Mouse (Mus musculus): ENCODE measurements around the gene Gm49711. TPM values are rescaled to one million over a fixed set of nuclear protein-coding genes. Genes with fewer than 3 reads are reported as not detected.
"Not testable (repeated sequence)": the region's sequence is repeated elsewhere in the genome, so short reads cannot be mapped to it uniquely, and the experiment has no call there.

The Gm49711 gene
- polyA plus RNA-seq, 1 experiment: 0.12 TPM

DNA sequence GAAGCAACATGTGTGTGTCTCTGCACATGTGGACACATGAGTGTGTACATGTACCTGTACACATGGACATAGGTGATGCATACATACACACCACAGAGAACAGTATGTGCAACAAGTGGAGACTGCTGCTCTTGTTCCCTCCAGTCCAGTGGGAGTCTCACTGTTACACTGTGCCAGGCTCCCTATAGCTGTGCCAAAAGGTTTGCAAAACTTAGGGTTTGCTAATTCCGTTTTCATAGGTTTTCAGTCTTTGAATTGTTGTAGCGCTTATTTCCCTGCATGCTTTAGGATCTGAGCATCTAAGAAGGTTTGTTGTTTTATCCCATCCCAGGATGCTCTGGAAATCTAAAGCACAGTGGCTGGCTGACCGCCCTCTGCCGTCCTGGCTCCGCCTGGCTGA lies 33.8 kb downstream of the Gm49711 start:
- WGBS: 88% methylated on average over 5 of the region's 5 CpGs
- H3K27ac ChIP-seq (ENCODE audit: insufficient read depth, low read length): no peak overlapping the region
- TF ChIP-seq CTCF (IDR thresholded peaks at IDR 0.05; ENCODE audit: extremely low read depth, insufficient read depth, insufficient read length, insufficient replicate concordance) (no peak), POLR2A (IDR thresholded peaks at IDR 0.05; ENCODE audit: low read depth, low read length) (no peak)
- no peaks in the 10 kb centered on the region for H3K36me3 ChIP-seq (ENCODE audit: control insufficient read depth, insufficient read depth, low read length)
- H3K4me3 ChIP-seq (ENCODE audit: extremely low read depth, insufficient read depth, insufficient read length): no peak overlapping the region
- DNase-seq (ENCODE audit: low read depth in 1 of 2, low spot score in 2 of 2): no peak
- no peaks in the 10 kb centered on the region for H3K4me1 ChIP-seq (ENCODE audit: control insufficient read depth, insufficient read depth, insufficient read length)
- no peaks in the 10 kb centered on the region for H3K27me3 ChIP-seq (ENCODE audit: control insufficient read depth, insufficient read depth, low read length)

DNA sequence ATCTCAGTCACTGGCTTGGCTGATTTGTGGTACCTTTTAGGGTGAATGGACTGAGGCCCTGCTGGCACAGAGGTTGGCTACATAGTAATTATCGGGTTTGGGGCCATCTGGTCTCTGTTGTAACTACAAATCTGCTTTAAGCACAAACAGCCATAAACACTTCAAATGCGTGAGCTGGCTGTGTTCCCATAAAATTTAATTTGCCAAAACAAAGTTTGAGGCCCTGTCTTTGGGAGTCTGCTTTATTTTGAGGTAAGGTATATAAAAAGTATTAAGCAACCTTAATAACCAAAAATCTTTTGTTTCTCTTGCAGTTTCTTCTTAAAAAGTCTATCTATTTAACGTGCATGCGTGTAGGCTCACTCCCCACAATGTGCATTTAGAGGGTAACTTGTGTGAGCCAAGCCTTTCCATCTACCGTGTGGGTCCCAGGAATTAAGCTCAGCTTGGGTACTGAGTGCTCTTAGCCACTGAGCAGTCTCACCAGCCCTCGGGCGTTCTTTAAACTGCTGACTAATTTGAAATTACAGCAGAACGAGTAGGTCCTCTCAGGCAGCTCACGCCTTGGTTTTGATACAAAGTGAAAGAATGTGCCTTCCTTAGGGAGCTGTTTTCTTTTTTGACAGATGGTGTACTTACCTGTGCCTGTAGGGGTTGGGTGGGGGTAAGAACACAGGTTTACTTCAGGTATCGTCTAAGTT lies 40.4 kb downstream of the Gm49711 start:
- Histone ChIP-seq H3K27me3 (ENCODE audit: control insufficient read depth, insufficient read depth, low read length) (no peaks in the 10 kb centered on the region), H3K27ac (ENCODE audit: insufficient read depth, low read length) (no peak overlapping the region), H3K4me1 (ENCODE audit: control insufficient read depth, insufficient read depth, insufficient read length) (no peaks in the 10 kb centered on the region), H3K4me3 (ENCODE audit: extremely low read depth, insufficient read depth, insufficient read length) (no peak overlapping the region), H3K36me3 (ENCODE audit: control insufficient read depth, insufficient read depth, low read length) (peaks cover 3% of the 10 kb centered on the region; the same call in 1 of the 2 replicates)
- 94% methylated on average over 10 of the region's 10 CpGs for WGBS
- TF ChIP-seq POLR2A (IDR thresholded peaks at IDR 0.05; ENCODE audit: low read depth, low read length): no peak
- no peak for TF ChIP-seq CTCF (IDR thresholded peaks at IDR 0.05; ENCODE audit: extremely low read depth, insufficient read depth, insufficient read length, insufficient replicate concordance)
- no peak for DNase-seq (ENCODE audit: low read depth in 1 of 2, low spot score in 2 of 2)

DNA sequence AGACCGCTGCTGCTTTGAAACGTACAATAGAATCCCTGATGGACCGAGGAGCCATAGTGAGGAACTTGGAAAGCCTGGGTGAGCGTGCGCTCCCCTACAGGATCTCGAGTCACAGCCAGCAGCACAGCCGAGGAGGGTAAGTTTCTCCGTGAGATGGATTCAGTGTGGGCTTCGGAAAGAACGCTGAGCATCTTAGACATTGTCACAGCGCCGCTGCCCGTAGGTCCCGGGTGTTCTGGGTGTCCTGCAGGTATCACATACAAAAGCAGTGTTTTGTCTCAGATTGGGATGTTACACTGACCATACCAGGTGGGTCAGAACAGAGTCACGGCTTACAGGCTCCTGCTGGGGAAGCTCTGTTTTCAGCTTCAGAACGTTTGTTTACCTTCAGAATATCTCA lies 41.5 kb downstream of the Gm49711 start:
- no peaks in the 10 kb centered on the region for H3K4me1 ChIP-seq (ENCODE audit: control insufficient read depth, insufficient read depth, insufficient read length)
- H3K27me3 ChIP-seq (ENCODE audit: control insufficient read depth, insufficient read depth, low read length): no peaks in the 10 kb centered on the region
- peaks cover 3% of the 10 kb centered on the region; the same call in 1 of the 2 replicates for H3K36me3 ChIP-seq (ENCODE audit: control insufficient read depth, insufficient read depth, low read length)
- no peak overlapping the region for H3K4me3 ChIP-seq (ENCODE audit: extremely low read depth, insufficient read depth, insufficient read length)
- DNase-seq (ENCODE audit: low read depth in 1 of 2, low spot score in 2 of 2): no peak
- WGBS: 96% methylated on average over 16 of the region's 16 CpGs
- H3K27ac ChIP-seq (ENCODE audit: insufficient read depth, low read length): no peak overlapping the region
- TF ChIP-seq CTCF (IDR thresholded peaks at IDR 0.05; ENCODE audit: extremely low read depth, insufficient read depth, insufficient read length, insufficient replicate concordance): no peak
- no peak for TF ChIP-seq POLR2A (IDR thresholded peaks at IDR 0.05; ENCODE audit: low read depth, low read length)

DNA sequence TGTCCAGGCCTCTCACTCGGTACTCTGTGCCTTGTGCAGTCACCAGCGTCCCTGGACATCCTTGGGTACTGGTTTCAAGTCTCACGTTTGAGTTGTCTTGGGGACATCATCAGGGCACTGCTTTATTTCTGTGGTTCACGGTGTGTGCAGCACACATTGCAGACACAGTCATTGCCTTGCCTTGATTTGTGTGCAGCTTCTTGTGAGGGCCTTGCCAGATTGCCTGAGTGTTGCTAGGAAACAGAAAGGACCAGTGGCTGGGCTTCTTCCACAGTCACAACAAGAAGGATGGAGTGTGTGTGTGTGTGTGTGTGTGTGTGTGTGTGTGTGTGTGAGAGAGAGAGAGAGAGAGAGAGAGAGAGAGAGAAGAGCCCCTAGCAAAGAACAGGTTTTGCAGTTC lies 42.0 kb downstream of the Gm49711 start:
- no peak for TF ChIP-seq POLR2A (IDR thresholded peaks at IDR 0.05; ENCODE audit: low read depth, low read length)
- no peak for TF ChIP-seq CTCF (IDR thresholded peaks at IDR 0.05; ENCODE audit: extremely low read depth, insufficient read depth, insufficient read length, insufficient replicate concordance)
- no peak for DNase-seq (ENCODE audit: low read depth in 1 of 2, low spot score in 2 of 2)
- no peak overlapping the region for H3K4me3 ChIP-seq (ENCODE audit: extremely low read depth, insufficient read depth, insufficient read length)
- no peak overlapping the region for H3K27ac ChIP-seq (ENCODE audit: insufficient read depth, low read length)
- no peaks in the 10 kb centered on the region for H3K4me1 ChIP-seq (ENCODE audit: control insufficient read depth, insufficient read depth, insufficient read length)
- no peaks in the 10 kb centered on the region for H3K27me3 ChIP-seq (ENCODE audit: control insufficient read depth, insufficient read depth, low read length)
- 95% methylated on average over 4 of the region's 4 CpGs for WGBS
- peaks cover 3% of the 10 kb centered on the region; the same call in 1 of the 2 replicates for H3K36me3 ChIP-seq (ENCODE audit: control insufficient read depth, insufficient read depth, low read length)

DNA sequence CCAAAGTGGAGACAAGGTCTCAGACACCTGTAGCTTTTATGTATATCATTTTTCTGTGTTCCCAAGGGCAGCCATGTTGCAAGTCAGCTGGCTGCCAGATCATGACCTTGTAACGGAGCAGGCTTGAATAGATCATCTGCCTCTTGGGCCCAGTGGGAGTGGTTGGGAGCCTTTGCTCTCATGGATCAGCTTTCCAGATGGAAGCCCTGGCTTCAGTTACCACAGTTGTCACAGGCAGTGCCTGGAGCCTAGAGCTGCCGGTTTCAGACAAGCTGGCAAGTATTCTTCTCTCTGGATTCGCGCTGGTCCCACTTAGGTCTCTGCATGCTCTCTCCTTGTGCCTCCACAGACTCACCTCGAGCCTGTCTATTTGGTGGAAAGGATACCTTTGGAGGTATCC lies 44.0 kb downstream of the Gm49711 start:
- no peak overlapping the region for H3K27ac ChIP-seq (ENCODE audit: insufficient read depth, low read length)
- H3K27me3 ChIP-seq (ENCODE audit: control insufficient read depth, insufficient read depth, low read length): no peaks in the 10 kb centered on the region
- H3K36me3 ChIP-seq (ENCODE audit: control insufficient read depth, insufficient read depth, low read length): peaks cover 3% of the 10 kb centered on the region; the same call in 1 of the 2 replicates
- DNase-seq (ENCODE audit: low read depth in 1 of 2, low spot score in 2 of 2): no peak
- H3K4me1 ChIP-seq (ENCODE audit: control insufficient read depth, insufficient read depth, insufficient read length): no peaks in the 10 kb centered on the region
- 97% methylated on average over 5 of the region's 5 CpGs for WGBS
- TF ChIP-seq CTCF (IDR thresholded peaks at IDR 0.05; ENCODE audit: extremely low read depth, insufficient read depth, insufficient read length, insufficient replicate concordance) (no peak), POLR2A (IDR thresholded peaks at IDR 0.05; ENCODE audit: low read depth, low read length) (no peak)
- H3K4me3 ChIP-seq (ENCODE audit: extremely low read depth, insufficient read depth, insufficient read length): no peak overlapping the region

DNA sequence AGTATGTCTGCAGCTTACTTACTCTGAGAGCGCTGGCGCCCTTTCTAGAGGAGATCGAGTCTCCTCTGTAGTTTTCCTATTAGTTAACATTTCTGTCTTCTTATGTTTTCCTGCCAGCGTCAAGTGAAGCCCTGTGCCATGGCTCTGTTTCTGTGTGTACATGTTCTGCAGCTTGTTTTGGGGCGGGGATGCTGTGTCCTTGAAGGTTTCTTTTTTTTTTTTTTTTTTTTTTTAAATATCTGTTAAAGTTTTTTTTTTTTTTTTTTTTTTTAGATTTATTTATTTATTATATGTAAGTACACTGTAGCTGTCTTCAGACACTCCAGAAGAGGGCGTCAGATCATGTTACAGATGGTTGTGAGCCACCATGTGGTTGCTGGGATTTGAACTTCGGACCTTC lies 44.8 kb downstream of the Gm49711 start:
- H3K4me1 ChIP-seq (ENCODE audit: control insufficient read depth, insufficient read depth, insufficient read length); H3K36me3 ChIP-seq (ENCODE audit: control insufficient read depth, insufficient read depth, low read length); H3K4me3 ChIP-seq (ENCODE audit: extremely low read depth, insufficient read depth, insufficient read length); H3K27me3 ChIP-seq (ENCODE audit: control insufficient read depth, insufficient read depth, low read length); DNase-seq (ENCODE audit: low read depth in 1 of 2, low spot score in 2 of 2); H3K27ac ChIP-seq (ENCODE audit: insufficient read depth, low read length): not testable (repeated sequence)
- 94% methylated on average over 7 of the region's 7 CpGs for WGBS

DNA sequence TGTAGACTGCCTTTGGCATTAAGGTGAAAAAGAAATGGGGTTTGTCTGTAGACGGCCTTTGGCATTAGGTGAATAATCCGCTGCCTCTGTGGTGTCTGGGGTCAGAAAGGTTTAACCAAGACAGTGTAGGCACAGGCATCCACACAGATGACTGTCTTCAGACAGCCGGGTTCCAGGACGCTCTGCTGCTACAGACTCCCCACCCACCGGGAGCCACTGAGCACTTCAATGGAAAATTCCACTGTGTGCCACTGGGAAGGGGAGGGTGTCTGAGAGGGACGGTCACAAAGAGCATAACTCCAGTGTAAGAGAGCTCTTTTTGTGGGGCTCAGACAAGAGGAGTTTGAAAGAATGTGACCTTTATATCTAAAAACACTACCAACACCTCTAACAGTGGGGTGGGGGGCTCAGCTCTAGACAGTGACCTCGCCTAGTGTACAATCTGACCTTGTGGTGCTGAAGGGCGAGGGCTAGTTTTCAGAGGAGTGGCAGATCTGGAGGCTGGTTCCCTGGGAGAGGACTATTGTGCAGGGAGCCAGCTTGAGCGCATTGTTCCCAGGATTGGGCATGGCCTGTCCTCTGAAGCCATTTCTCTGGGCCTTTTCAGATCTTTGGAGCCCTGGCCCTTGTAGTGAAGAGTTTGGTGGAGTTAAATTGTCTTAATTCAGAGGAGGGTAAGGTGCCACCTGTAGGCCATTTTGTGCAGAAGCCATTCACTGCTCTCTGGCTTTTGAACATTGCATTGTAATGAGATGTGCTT lies 45.6 kb downstream of the Gm49711 start:
- no peak for TF ChIP-seq CTCF (IDR thresholded peaks at IDR 0.05; ENCODE audit: extremely low read depth, insufficient read depth, insufficient read length, insufficient replicate concordance)
- no peak for TF ChIP-seq POLR2A (IDR thresholded peaks at IDR 0.05; ENCODE audit: low read depth, low read length)
- no peaks in the 10 kb centered on the region for H3K27me3 ChIP-seq (ENCODE audit: control insufficient read depth, insufficient read depth, low read length)
- H3K4me1 ChIP-seq (ENCODE audit: control insufficient read depth, insufficient read depth, insufficient read length): no peaks in the 10 kb centered on the region
- peaks cover 3% of the 10 kb centered on the region; the same call in 1 of the 2 replicates for H3K36me3 ChIP-seq (ENCODE audit: control insufficient read depth, insufficient read depth, low read length)
- H3K27ac ChIP-seq (ENCODE audit: insufficient read depth, low read length): no peak overlapping the region
- no peak overlapping the region for H3K4me3 ChIP-seq (ENCODE audit: extremely low read depth, insufficient read depth, insufficient read length)
- no peak for DNase-seq (ENCODE audit: low read depth in 1 of 2, low spot score in 2 of 2)
- WGBS: 86% methylated on average over 9 of the region's 9 CpGs

Measured in spleen, adult 2 months (tissue).